Mouse (Mus musculus) heart, adult 2 months (tissue): ENCODE measurements around the gene Dhx58. TPM values are rescaled to one million over a fixed set of nuclear protein-coding genes. Genes with fewer than 3 reads are reported as not detected.

Source experiments
- DNase-seq, 2 experiments: peaks; one replicate each; pipeline ENCODE4 v3.0.0; 2021
- H3K27ac ChIP-seq: fragments of 200-600 bp; 2 replicates; pipeline ENCODE4 v1.8.1; 2022
- H3K27me3 ChIP-seq: fragments of 200-500 bp; 2 replicates; pipeline ENCODE4 v1.6.1; 2012; ENCODE audit warnings: mild to moderate bottlenecking, low read length, inconsistent platforms, mixed read lengths; ENCODE audit not compliant: control insufficient read depth, insufficient read depth
- H3K36me3 ChIP-seq: fragments of 200-500 bp; 2 replicates; pipeline ENCODE4 v1.6.1; 2012; ENCODE audit warnings: low read length, inconsistent platforms; ENCODE audit not compliant: control insufficient read depth, insufficient read depth
- H3K4me1 ChIP-seq: fragments of 200-500 bp; 2 replicates; pipeline ENCODE4 v1.6.1; 2011; ENCODE audit warnings: low read length; ENCODE audit not compliant: control insufficient read depth, insufficient read depth
- H3K4me3 ChIP-seq: fragments of 200-600 bp; 2 replicates; pipeline ENCODE4 v1.8.1; 2022
- H3K79me2 ChIP-seq: fragments of 200-500 bp; replicated peaks from 2 replicates; pipeline ENCODE4 v1.6.1; 2012; ENCODE audit warnings: mild to moderate bottlenecking, inconsistent platforms, low read length, moderate library complexity, mixed read lengths; ENCODE audit not compliant: control insufficient read depth, insufficient read depth
- H3K9ac ChIP-seq: fragments of 200-500 bp; 2 replicates; pipeline ENCODE4 v1.6.1; 2012; ENCODE audit warnings: low read depth, mild to moderate bottlenecking, control low read depth, inconsistent platforms, low read length, mixed read lengths
- CTCF ChIP-seq: fragments of 200-600 bp; IDR thresholded peaks from 2 replicates; pipeline ENCODE4 v1.8.1; 2022; ENCODE audit warnings: antibody characterized with exemption, mild to moderate bottlenecking, moderate library complexity
- EP300 ChIP-seq: fragments of 200-500 bp; IDR thresholded peaks from 2 replicates; pipeline ENCODE4 v1.6.1; 2011; ENCODE audit warnings: low read depth, low read length, control low read depth; ENCODE audit not compliant: insufficient read depth
- POLR2A ChIP-seq: fragments of 200-500 bp; IDR thresholded peaks from 2 replicates; pipeline ENCODE4 v1.6.1; 2011; ENCODE audit warnings: mild to moderate bottlenecking, low read depth, low read length, control low read depth; ENCODE audit not compliant: insufficient read depth
- WGBS: fragments of 180-500 bp; shearing (Covaris S2); methylation state at CpG from one replicate; pipeline ENCODE4 v1.1.7; 2018; 5-methylcytosine and 5-hydroxymethylcytosine counted together
- intact Hi-C: fragments of 180-260 bp; cut with DNase I; formaldehyde crosslinking; loops from one replicate; pipeline ENCODE4 v1.15.1; 2025
- polyA plus RNA-seq: library from polyadenylated mRNA; depleted of rRNA; stranded (reverse); fragments of >200 nt; gene quantifications from 2 replicates; pipeline ENCODE4 v1.2.3, GENCODE M21; 2012
- total RNA-seq, 2 experiments: library from RNA; stranded (reverse); gene quantifications; 2 replicates each; pipeline ENCODE4 v1.2.3; 2021

The Dhx58 gene
- total and polyA plus RNA-seq, 3 experiments: 0.55 to 2.8 (median 0.70) TPM

DNA sequence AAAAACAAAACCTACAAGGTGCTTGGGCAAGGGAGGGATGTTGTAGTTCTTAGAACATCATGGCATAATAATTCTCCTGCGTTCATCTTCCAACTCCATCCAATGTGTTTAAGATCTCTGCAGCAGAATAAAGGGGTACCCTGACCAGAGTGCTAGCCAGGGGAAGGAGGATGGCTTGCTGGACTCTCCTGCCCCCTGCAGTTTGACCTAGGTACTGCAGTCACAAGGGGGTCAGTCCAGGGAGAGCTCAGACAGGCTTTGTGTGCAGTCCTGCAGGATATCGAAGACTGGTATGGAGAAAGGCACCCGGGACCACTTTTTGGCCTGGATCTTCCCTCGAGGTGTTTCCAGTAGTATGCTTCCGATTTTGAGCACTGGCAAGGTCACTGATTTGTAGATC, 9.1 kb downstream of the Dhx58 start:
- Histone ChIP-seq H3K36me3 (no peaks in the 10 kb centered on the region), H3K27ac (no peak overlapping the region), H3K4me1 (no peaks in the 10 kb centered on the region; the same call in 1 of the 2 replicates), H3K27me3 (no peaks in the 10 kb centered on the region), H3K4me3 (no peak overlapping the region), H3K9ac (no peak overlapping the region), H3K79me2 (no peaks in the 10 kb centered on the region)
- DNase-seq: peak; percentile 66 to 87
- 24% methylated on average over 5 of the region's 5 CpGs for WGBS
- intact Hi-C loops: loop anchor here (1.0 to 5.0 kb wide), 3 partner anchors 68 to 268 kb away; no protein-coding TSS in a partner anchor
- no peak; the same call in 1 of the 2 replicates for TF ChIP-seq CTCF
- TF ChIP-seq EP300: peak; percentile 75; the same call in 1 of the 2 replicates

DNA sequence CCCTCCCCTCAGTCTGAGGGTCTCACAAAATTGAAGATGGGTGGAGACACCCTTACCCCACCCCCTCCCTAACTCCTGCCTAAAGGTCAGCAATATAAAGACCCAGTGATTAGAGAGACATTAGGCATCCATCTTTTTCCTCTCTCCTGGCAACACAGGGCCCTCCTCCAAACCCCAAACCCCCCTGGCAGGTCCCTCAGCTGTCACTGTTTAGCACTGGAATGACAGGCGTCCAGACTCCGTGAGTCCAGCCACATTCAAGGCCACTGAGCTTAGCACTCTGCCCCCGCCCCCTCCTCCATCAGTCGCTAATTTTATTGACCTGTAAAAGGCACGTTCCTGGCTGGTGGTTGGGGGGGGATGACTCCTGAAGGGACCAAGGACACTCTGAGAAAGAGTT, 10.9 kb downstream of the Dhx58 start:
- Histone ChIP-seq H3K4me3 (no peak overlapping the region), H3K79me2 (no peaks in the 10 kb centered on the region), H3K36me3 (no peaks in the 10 kb centered on the region), H3K4me1 (no peaks in the 10 kb centered on the region; the same call in 1 of the 2 replicates), H3K27ac (no peak overlapping the region), H3K9ac (no peak overlapping the region), H3K27me3 (no peaks in the 10 kb centered on the region)
- intact Hi-C loops: no loop called here
- 49% methylated on average over 5 of the region's 5 CpGs for WGBS
- DNase-seq: no peak
- TF ChIP-seq EP300: no peak
- TF ChIP-seq CTCF: no peak
- no peak for TF ChIP-seq POLR2A

- no peak for DNase-seq
- Histone ChIP-seq H3K27ac (no peak within 1 kb of the TSS), H3K36me3 (no peaks in the 10 kb centered on the region), H3K4me1 (no peaks in the 10 kb centered on the region; the same call in 1 of the 2 replicates), H3K79me2 (no peaks in the 10 kb centered on the region), H3K4me3 (peak within 1 kb of the TSS; percentile 9; the same call in 1 of the 2 replicates), H3K27me3 (no peaks in the 10 kb centered on the region), H3K9ac (no peak within 1 kb of the TSS)
- intact Hi-C loops: no loop called here
- TF ChIP-seq CTCF (no peak), POLR2A (no peak), EP300 (no peak)
- WGBS: 2% methylated on average over 23 of the region's 23 CpGs
Measured at GRCm38 (mm10) chr11:100692164-100692616, 11.9 kb downstream of the Dhx58 start, which contains the start of gene Zfp385c. TSS of gene Zfp385c (minus strand) at chr11:100692455.

DNA sequence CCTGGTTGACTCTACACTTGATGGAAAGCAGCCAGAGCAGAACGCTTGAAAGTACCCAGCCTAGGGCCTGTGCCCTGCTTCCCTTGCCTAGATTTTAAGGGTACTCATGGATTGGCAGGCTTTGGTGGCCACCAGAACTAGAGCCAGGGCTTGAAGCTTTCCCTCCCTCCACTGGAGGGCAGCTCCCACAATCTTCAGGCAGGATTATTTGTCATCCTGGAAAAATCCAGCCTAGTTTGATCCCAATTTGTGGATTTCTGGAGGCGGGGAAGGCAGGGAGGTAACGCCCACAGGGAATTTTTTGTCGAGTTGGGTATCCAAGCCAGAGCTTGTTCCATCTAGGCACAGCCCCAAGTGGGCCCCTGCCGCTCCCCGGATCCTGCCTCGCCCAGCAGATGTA, 13.7 kb downstream of the Dhx58 start:
- no peak for DNase-seq
- intact Hi-C loops: no loop called here
- no peak overlapping the region for H3K9ac ChIP-seq
- no peaks in the 10 kb centered on the region for H3K36me3 ChIP-seq
- WGBS: 66% methylated on average over 7 of the region's 7 CpGs
- no peaks in the 10 kb centered on the region for H3K79me2 ChIP-seq
- H3K4me3 ChIP-seq: no peak overlapping the region
- TF ChIP-seq POLR2A (no peak), EP300 (no peak), CTCF (peak; percentile 29)
- H3K27me3 ChIP-seq: no peaks in the 10 kb centered on the region
- H3K27ac ChIP-seq: no peak overlapping the region
- H3K4me1 ChIP-seq: no peaks in the 10 kb centered on the region; the same call in 1 of the 2 replicates

DNA sequence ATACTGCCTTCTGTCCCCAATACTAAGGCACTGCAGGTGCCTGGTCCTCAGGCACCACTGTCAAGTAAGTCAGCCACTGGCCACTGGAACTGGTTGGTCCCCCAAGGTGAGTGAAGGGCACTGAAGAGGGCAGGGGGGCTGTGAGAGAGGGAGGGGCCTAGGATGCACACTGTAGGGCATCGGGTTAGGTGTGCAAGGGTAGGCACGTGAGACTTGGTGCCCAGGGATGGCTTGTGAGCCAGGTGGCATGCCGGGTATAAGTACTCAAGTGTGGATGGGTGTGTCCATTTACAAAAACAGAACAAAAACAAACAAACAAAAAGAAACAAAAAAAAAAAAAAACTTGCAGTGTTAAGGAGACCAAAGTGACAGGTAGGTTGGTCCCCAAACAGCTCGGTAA, 15.6 kb downstream of the Dhx58 start:
- no peaks in the 10 kb centered on the region for H3K27me3 ChIP-seq
- H3K79me2 ChIP-seq: no peaks in the 10 kb centered on the region
- TF ChIP-seq POLR2A (no peak), EP300 (no peak), CTCF (no peak)
- H3K9ac ChIP-seq: no peak overlapping the region
- no peak for DNase-seq
- H3K36me3 ChIP-seq: no peaks in the 10 kb centered on the region
- no peak overlapping the region for H3K4me3 ChIP-seq
- intact Hi-C loops: no loop called here
- no peaks in the 10 kb centered on the region; the same call in 1 of the 2 replicates for H3K4me1 ChIP-seq
- WGBS: 79% methylated on average over 4 of the region's 4 CpGs
- H3K27ac ChIP-seq: no peak overlapping the region

- H3K27me3 ChIP-seq: no peaks in the 10 kb centered on the region
- DNase-seq: no peak
- no peaks in the 10 kb centered on the region; the same call in 1 of the 2 replicates for H3K4me1 ChIP-seq
- 82% methylated on average over 7 of the region's 7 CpGs for WGBS
- H3K4me3 ChIP-seq: no peak overlapping the region
- intact Hi-C loops: no loop called here
- no peaks in the 10 kb centered on the region for H3K36me3 ChIP-seq
- no peaks in the 10 kb centered on the region for H3K79me2 ChIP-seq
- no peak overlapping the region for H3K27ac ChIP-seq
- TF ChIP-seq EP300 (no peak), POLR2A (no peak), CTCF (no peak)
- H3K9ac ChIP-seq: no peak overlapping the region
Measured at GRCm38 (mm10) chr11:100687265-100687664, 16.8 kb downstream of the Dhx58 start.
